Mouse (Mus musculus) liver, adult 2 months (tissue): Measurements from ENCODE around the gene Nrbp1. TPM values are rescaled to one million over a fixed set of nuclear protein-coding genes. Genes with fewer than 3 reads are reported as not detected.

Experiments
- DNase-seq: peaks from one replicate; pipeline ENCODE4 v3.0.0-alpha.2; 2011; ENCODE audit warnings: low read depth, low spot score; ENCODE audit errors: extremely low read depth
- H3K27ac ChIP-seq: fragments of 200-500 bp; replicated peaks from 2 replicates; pipeline ENCODE4 v1.5.1; 2012; ENCODE audit warnings: low read depth, mild to moderate bottlenecking, control low read depth, inconsistent platforms, low read length; ENCODE audit not compliant: insufficient read depth
- H3K27me3 ChIP-seq: fragments of 200-500 bp; 2 replicates; pipeline ENCODE4 v1.6.1; 2012; ENCODE audit warnings: mild to moderate bottlenecking, moderate library complexity, low read length, inconsistent platforms; ENCODE audit not compliant: control insufficient read depth, insufficient read depth
- H3K36me3 ChIP-seq: fragments of 200-500 bp; 2 replicates; pipeline ENCODE4 v1.6.1; 2012; ENCODE audit warnings: low read length, inconsistent platforms; ENCODE audit not compliant: control insufficient read depth, insufficient read depth
- H3K4me1 ChIP-seq: fragments of 200-500 bp; 2 replicates; pipeline ENCODE4 v1.6.1; 2011; ENCODE audit warnings: low read length; ENCODE audit not compliant: control insufficient read depth, insufficient read depth
- H3K4me3 ChIP-seq: fragments of 200-500 bp; 2 replicates; pipeline ENCODE4 v1.5.1; 2011; ENCODE audit warnings: low read depth, mild to moderate bottlenecking, control low read depth, low read length, moderate library complexity; ENCODE audit not compliant: insufficient read depth
- H3K79me2 ChIP-seq: fragments of 200-500 bp; 2 replicates; pipeline ENCODE4 v1.6.1; 2012; ENCODE audit warnings: inconsistent platforms, mild to moderate bottlenecking, low read length, moderate library complexity; ENCODE audit not compliant: control insufficient read depth, insufficient read depth
- H3K9ac ChIP-seq: fragments of 200-500 bp; 2 replicates; pipeline ENCODE4 v1.6.1; 2012; ENCODE audit warnings: low read depth, mild to moderate bottlenecking, control low read depth, inconsistent platforms, low read length
- CTCF ChIP-seq: fragments of 200-500 bp; IDR thresholded peaks from 2 replicates; pipeline ENCODE4 v1.5.1; 2011; ENCODE audit warnings: low read depth, low read length, control low read depth
- POLR2A ChIP-seq: fragments of 200-500 bp; IDR thresholded peaks from 2 replicates; pipeline ENCODE4 v1.6.1; 2011; ENCODE audit warnings: low read length, control low read depth; ENCODE audit not compliant: insufficient read depth; ENCODE audit errors: extremely low read depth
- WGBS: fragments of 180-500 bp; shearing (Covaris S2); methylation state at CpG from one replicate; pipeline ENCODE4 v1.1.7; 2018; 5-methylcytosine and 5-hydroxymethylcytosine counted together
- polyA plus RNA-seq: library from polyadenylated mRNA; depleted of rRNA; stranded (reverse); fragments of >200 nt; gene quantifications from 2 replicates; pipeline ENCODE4 v1.2.3, GENCODE M21; 2012
- total RNA-seq: library from RNA; depleted of rRNA; stranded (reverse); fragments of >200 nt; gene quantifications from 2 replicates; pipeline ENCODE4 v1.2.3, GENCODE M21; 2014

The Nrbp1 gene
- total and polyA plus RNA-seq, 2 experiments, result 51.5 to 112 TPM

- DNase-seq, result no peak
- Histone ChIP-seq H3K27ac (no peak overlapping the region), H3K4me1 (peaks cover 5% of the 10 kb centered on the region), H3K27me3 (no peaks in the 10 kb centered on the region), H3K4me3 (no peak overlapping the region), H3K36me3 (peaks cover 35% of the 10 kb centered on the region), H3K79me2 (peaks cover 3% of the 10 kb centered on the region; the same call in 1 of the 2 replicates), H3K9ac (no peak overlapping the region)
- WGBS, result 92% methylated on average over 16 of the region's 16 CpGs
- TF ChIP-seq POLR2A, result no peak
- TF ChIP-seq CTCF, result no peak
These were observed 45.9 kb upstream of the Nrbp1 start for GRCm38 (mm10) chr5:31194486-31195485.

- Histone ChIP-seq H3K27me3 (no peaks in the 10 kb centered on the region), H3K9ac (no peak overlapping the region), H3K27ac (no peak overlapping the region), H3K4me3 (no peak overlapping the region), H3K4me1 (peaks cover 5% of the 10 kb centered on the region), H3K36me3 (peaks cover 35% of the 10 kb centered on the region), H3K79me2 (peaks cover 10% of the 10 kb centered on the region)
- WGBS, result 95% methylated on average over 4 of the region's 4 CpGs
- no peak for DNase-seq
- TF ChIP-seq CTCF, result no peak
- TF ChIP-seq POLR2A, result no peak
These were observed 45.0 kb upstream of the Nrbp1 start for GRCm38 (mm10) chr5:31195671-31196070.

- H3K36me3 ChIP-seq, result peaks cover 33% of the 10 kb centered on the region
- TF ChIP-seq POLR2A (no peak), CTCF (no peak)
- H3K4me1 ChIP-seq, result peaks cover 5% of the 10 kb centered on the region
- no peak overlapping the region for H3K4me3 ChIP-seq
- peaks cover 10% of the 10 kb centered on the region for H3K79me2 ChIP-seq
- H3K27me3 ChIP-seq, result no peaks in the 10 kb centered on the region
- no peak overlapping the region for H3K9ac ChIP-seq
- no peak for DNase-seq
- 89% methylated on average over 10 of the region's 10 CpGs for WGBS
- no peak overlapping the region for H3K27ac ChIP-seq
These were observed 44.5 kb upstream of the Nrbp1 start for GRCm38 (mm10) chr5:31196207-31196606.

GRCm38 (mm10) chr5:31197072-31197471 lies 43.6 kb upstream of the Nrbp1 start:
- 95% methylated on average over 12 of the region's 12 CpGs for WGBS
- H3K36me3 ChIP-seq, result peaks cover 33% of the 10 kb centered on the region
- no peak for DNase-seq
- no peak overlapping the region for H3K4me3 ChIP-seq
- H3K9ac ChIP-seq, result no peak overlapping the region
- TF ChIP-seq POLR2A, result no peak
- TF ChIP-seq CTCF, result no peak
- H3K4me1 ChIP-seq, result peaks cover 1% of the 10 kb centered on the region
- no peaks in the 10 kb centered on the region for H3K27me3 ChIP-seq
- no peak overlapping the region for H3K27ac ChIP-seq
- peaks cover 7% of the 10 kb centered on the region for H3K79me2 ChIP-seq

GRCm38 (mm10) chr5:31198170-31198569 lies 42.5 kb upstream of the Nrbp1 start:
- Histone ChIP-seq H3K4me1 (peaks cover 4% of the 10 kb centered on the region), H3K36me3 (peaks cover 34% of the 10 kb centered on the region), H3K9ac (no peak overlapping the region), H3K27ac (no peak overlapping the region), H3K4me3 (no peak overlapping the region), H3K79me2 (peaks cover 7% of the 10 kb centered on the region), H3K27me3 (no peaks in the 10 kb centered on the region)
- no peak for TF ChIP-seq POLR2A
- TF ChIP-seq CTCF, result no peak
- DNase-seq, result no peak
- WGBS, result 77% methylated on average over 9 of the region's 9 CpGs
